Mouse (Mus musculus) spleen, adult 18-20 months (tissue): ENCODE data around the gene Ppp4r3a.
"Not testable (repeated sequence)": the region's sequence is repeated elsewhere in the genome, so short reads cannot be mapped to it uniquely, and the experiment has no call there.

Experiments
- DNase-seq, 2 experiments: peaks; one replicate each; pipeline ENCODE4 v3.0.0; 2022; ENCODE audit warnings: mixed read lengths in 2 of 2

Gene Ppp4r3a

GRCm38 (mm10) chr12:101028247-101028953, 55.1 kb downstream of the Ppp4r3a start:
- no peak for DNase-seq

- peak in 1 of 2 experiments; percentile 50 for DNase-seq
Measured at GRCm38 (mm10) chr12:101027451-101028246, 55.9 kb downstream of the Ppp4r3a start.

DNA sequence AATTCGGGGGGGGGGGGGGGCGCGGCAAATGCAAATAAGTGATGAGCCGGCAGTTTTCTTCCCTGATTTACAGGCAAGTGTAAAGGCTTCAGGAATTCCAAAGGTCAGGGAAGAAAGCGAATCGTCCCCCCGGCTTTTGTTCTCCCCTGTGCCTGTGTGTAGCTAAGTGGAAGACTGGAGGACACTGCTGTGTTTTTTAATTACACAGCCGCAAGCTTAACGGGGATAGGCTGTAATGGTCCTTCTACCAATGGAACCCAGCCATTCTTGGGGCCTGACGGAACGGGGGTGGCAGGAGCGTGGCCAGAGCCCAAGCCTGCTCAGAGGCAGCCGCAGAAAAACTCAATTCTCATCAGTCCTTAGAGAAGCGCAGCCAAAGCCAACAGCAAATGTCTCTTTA, 56.6 kb downstream of the Ppp4r3a start:
- no peak for DNase-seq

DNA sequence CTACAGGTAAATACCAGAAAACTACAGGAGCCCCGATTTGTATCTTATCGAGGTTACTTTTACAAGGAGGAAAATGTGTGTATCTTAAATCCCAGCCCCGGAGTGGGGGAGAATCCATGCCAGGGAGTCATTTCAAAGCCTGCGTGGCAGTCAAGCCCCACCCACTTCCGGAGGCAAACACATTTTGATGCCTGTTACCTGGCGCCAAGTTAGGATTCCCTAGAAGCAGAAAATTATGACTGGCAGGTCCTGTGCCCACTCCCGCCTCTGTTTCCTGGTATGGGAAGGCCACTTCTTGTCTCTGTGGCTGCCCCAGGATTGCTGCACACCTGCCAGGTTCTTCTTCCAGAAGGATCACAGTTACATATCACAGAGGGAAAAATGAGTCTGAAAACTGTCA, 57.0 kb downstream of the Ppp4r3a start:
- peak in 1 of 2 experiments; percentile 4 for DNase-seq

GRCm38 (mm10) chr12:101026025-101026424, 57.5 kb downstream of the Ppp4r3a start:
- no peak for DNase-seq

DNA sequence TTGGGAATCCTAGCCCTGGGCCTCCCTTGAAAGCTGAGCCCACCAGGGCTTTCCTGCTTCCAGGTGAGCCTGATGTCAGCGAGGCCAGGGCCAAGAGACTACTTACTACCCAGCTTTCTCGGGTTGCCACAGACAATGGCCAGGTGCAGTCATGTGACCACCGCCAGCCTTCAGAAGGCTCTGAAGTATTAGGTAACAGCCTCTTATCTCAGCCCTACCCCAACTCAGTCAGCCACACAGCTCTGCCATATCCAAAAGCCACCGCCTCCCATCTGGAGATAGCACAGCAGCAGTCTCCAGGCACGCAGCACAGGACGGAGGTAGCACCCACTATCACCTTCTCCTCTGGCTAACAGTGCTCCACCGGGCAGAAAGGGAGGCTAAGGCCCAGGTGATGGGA, 58.1 kb downstream of the Ppp4r3a start:
- no peak for DNase-seq

DNA sequence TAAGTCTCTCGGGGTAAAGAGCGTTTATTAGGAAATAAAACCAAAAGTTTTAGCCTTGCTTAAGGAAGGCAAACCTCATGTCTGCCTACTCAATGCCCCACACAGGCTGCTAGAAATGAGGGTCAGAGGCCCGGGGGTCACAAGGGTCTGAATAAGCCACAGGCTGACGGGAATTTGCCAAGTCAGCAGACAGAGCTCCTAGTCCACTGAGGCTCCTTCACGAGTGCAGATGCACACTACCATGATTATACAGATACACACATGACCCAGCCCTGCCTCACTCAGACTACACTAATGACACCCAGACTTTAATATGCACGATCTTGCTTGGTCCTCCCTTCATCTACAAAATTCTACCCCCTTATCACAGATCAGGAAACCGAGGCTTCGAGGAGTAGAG, 58.7 kb downstream of the Ppp4r3a start:
- no peak for DNase-seq

DNA sequence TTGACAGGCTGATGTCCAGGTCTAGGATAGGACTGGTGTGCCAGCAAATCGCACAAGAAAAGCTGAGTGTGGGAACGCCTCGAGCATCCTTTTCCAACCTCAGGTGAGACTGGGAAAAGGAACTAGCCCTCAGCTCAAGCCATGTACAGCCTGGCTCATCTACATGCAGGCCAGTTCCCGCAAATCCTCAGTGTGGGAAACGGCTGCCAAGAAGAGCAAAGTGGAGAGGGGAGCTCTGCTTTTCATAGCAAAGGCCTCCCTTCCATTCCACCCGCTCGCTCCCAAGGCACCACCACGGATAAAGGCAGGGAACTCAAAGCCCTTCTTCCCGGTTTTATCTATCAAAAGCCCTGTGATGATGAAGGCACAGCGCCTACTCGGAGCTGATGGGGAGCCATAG, 60.4 kb downstream of the Ppp4r3a start:
- no peak for DNase-seq

DNA sequence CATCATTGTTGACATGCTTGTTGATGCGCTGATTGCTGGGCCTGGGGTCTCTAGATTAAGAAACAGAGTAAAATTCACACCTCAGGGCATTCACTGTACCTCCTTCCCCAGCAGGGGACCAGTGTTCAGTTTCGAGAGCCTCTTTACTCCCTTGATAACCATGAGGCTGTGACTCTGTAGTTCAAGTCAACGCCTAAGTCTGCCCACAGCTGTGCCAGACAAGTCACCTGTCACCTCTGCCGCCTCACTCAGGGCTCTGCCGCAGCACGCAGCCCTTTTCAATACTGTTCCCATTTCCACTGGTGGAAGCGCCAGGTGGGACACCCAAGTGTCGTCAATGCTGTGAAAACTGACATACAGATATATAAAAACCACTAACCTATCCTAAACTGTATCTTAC, 61.1 kb downstream of the Ppp4r3a start:
- peak in 1 of 2 experiments; percentile 6 for DNase-seq

GRCm38 (mm10) chr12:101021484-101022226, 61.8 kb downstream of the Ppp4r3a start:
- DNase-seq = no peak

DNA sequence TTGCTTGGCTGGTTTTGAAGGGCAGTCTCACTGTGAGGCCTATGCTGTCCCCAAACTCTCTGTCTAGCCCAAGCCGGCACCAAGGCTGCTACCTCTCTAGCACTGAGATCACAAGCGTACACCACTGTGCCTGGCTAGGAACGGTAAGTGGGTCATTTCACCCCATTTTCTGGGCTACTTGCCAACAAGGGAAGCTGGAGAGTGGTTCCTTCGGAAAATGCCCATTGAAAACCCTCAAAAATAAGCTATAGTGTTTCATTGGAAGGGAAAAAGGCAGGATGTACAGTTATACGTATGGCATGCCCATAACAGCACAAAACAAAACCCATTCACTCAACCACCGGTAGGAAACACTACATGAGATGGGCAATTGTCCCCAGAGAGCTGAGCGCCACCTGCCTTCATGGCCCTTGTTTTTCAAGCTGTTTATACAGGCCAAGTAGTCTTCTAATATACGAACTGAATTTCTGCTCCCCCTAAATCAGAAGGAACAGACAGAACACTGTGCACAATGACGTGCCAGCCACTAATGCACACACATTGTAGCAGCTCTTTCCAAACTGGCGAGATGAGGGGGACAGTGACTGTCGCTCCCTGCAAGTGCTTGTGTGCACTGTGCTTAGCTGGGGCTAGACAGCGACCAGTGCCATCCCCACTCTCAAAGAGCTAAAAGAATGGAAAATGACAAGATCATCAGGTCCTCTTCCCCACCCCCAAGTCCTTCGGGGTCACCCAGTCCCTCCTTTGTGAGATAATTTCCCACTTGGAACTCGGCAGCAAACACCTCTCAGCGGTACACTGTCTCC, 63.1 kb downstream of the Ppp4r3a start:
- DNase-seq = peak in 1 of 2 experiments; percentile 47

DNA sequence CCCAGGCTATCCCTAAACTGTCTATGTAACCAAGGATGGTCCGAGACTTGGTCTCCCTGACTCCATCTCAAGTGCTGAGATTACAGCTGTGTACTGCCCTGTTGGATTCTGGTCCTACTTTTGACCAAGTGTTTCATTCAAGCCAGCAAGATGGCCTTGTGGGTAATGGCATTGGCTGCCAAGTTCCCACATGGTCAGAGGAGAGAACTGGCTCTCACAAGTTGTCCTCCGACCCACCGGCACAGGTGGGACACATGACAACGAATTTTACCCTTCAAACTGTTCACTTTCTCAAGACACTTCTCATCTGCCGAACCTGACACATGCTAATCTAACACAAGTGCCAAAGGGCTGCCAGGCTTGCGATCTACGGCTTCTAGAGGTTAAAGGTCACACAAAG, 64.1 kb downstream of the Ppp4r3a start:
- peak; percentile 2 for DNase-seq

- DNase-seq = no peak
Measured at GRCm38 (mm10) chr12:101019031-101019430, 64.5 kb downstream of the Ppp4r3a start.

- peak; percentile 68 to 74 for DNase-seq
Measured at GRCm38 (mm10) chr12:101017971-101018371, 65.5 kb downstream of the Ppp4r3a start.

DNA sequence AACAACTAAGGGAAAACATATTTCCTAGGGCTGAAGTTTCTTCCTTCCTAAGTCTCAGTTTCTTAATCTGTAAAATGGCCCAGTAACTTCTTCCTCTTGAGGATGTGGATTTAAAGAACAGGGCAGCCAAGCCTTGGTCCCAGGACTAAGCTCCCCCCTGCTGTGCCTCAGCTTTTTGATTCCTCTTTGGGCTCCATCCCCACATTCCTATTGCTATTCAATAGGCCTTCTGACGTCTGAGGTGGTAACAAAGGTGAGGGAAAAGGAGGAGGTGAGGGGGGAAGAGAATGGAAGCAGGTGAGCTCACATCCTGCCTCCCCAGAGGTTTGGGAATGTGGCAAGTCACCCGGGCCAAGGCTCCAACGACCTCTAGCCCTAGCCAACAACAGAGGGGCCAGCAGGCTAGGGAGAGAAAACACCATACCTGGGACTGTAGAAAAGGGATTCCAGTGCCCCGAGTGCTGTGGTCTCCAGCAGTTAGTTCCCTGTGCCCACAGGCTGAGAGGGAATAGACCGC, 67.0 kb downstream of the Ppp4r3a start:
- peak in 1 of 2 experiments; percentile 4 for DNase-seq

GRCm38 (mm10) chr12:101015926-101016325, 67.6 kb downstream of the Ppp4r3a start:
- peak; percentile 59 to 68 for DNase-seq

- peak in 1 of 2 experiments; percentile 3 for DNase-seq
Measured at GRCm38 (mm10) chr12:101015165-101015560, 68.3 kb downstream of the Ppp4r3a start.

DNA sequence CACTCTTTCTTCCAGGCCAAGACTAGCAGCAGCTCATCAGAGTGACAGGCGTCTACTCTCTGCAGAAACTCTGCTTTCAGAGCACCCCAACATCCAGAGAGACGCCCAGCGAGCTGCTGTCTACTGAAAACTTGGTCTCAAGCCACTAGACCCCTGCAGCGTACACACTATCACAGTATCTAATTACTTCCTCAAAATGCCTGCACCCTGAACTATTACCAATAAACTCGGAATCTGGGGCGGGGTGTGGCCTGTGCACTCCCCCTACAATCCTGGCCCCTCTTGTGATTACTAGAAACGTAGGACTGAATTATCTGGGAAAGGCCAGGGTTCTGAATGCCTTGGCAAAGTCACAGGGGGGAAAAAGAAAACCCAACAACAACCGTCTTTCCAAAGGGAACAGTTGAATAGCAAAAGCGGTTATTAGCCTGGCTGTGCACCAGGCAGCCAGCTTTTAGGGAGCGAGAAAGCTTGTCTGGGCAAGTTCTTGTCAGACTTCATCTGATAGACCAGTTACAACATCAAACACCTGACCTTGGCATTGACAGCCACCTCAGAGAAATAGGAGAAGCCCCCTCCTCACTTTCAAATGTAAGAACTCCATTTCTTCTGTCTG, 68.8 kb downstream of the Ppp4r3a start:
- peak in 1 of 2 experiments; percentile 5 for DNase-seq

DNA sequence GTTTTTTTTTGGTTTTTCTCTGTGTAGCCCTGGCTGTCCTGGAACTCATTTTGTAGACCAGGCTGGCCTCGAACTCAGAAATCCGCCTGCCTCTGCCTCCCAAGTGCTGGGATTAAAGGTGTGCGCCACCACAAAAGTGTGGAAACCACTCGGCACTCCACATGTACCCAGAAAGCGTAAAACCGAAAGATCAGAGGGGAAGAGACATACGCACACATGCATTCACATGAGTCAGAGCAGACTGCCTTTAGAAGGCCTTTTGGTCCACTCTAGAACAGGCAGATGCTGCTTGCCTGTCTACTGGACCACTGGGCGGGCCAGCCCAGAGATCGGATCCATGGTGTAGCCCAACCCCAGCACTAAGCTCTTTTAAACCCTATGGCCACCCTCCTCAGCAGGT, 69.8 kb downstream of the Ppp4r3a start:
- not testable (repeated sequence) for DNase-seq

DNA sequence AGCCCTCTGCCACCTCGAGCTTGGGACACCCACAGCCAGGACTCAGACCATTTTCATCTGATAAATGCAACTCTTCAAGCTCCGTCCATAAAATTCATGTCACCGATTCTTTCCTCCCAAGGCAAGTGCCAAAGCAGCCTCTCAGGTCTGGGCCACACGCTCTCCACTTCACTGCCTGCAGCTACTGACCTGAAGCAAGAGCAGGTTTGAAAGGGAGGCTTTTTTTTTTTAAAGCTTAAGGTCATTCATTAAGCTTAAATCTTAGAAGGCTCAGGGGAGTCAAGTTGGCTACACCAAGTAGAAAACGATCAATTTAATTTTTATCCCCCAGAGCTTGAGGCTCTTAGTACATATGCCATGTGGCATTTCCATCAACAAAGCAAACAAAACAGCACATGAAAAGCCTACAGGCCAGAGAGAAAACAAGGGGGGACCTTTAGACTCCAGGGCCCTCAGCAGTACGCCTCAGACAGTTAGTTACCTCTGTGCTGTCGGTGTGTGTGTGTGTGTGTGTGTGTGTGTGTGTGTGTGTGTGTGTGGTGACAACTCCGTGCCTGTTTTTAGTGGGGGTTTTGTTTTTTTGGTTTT, 70.3 kb downstream of the Ppp4r3a start:
- DNase-seq = no peak
